In genomic region chr3:104359225-104360135, GRCm38 (mm10) we compare ENCODE assay signal across 10 mouse cellular contexts.
DNase-seq lines count a peak whose midpoint lies in the region; ATAC-seq lines count a peak whose summit lies in the region.
"Had no signal": no experiment of that assay in that cellular context is flagged by ENCODE, and none has a peak within 500 bp of the region (broad histone marks: within the 10 kb centered on the region; RNA-seq: fewer than 3 reads in every experiment).

No protein-coding gene starts in this region.

- no peak overlapping the region for H3K4me3 ChIP-seq in heart, embryonic 12.5 days
- no peak overlapping the region for H3K4me3 ChIP-seq in heart, embryonic 11.5 days (ENCODE audit: low read depth, low read length)
- H3K4me3 ChIP-seq in kidney, embryonic 16.5 days (ENCODE audit: low read length): no peak overlapping the region
- no peak overlapping the region for H3K4me3 ChIP-seq in midbrain, embryonic 10.5 days
- H3K4me3 ChIP-seq: erythroblast, embryonic 14.5 days had no signal

- H3K9ac ChIP-seq in heart, embryonic 12.5 days: no peak overlapping the region
- H3K9ac ChIP-seq in heart, embryonic 11.5 days (ENCODE audit: low read depth, low read length): no peak overlapping the region
- H3K9ac ChIP-seq in kidney, embryonic 16.5 days (replicated peaks; ENCODE audit: low read length): no peak overlapping the region

- no peaks in the 10 kb centered on the region for H3K27me3 ChIP-seq in heart, embryonic 12.5 days (replicated peaks)
- H3K27me3 ChIP-seq in heart, embryonic 11.5 days (ENCODE audit: control insufficient read depth, insufficient read depth, low read length): no peaks in the 10 kb centered on the region
- H3K27me3 ChIP-seq in kidney, embryonic 16.5 days (ENCODE audit: insufficient read depth, low read length): no peaks in the 10 kb centered on the region
- no peaks in the 10 kb centered on the region for H3K27me3 ChIP-seq in midbrain, embryonic 10.5 days (ENCODE audit: low read depth, poor library complexity, severe bottlenecking)

- peaks cover 40% of the 10 kb centered on the region for H3K4me1 ChIP-seq in heart, embryonic 12.5 days (replicated peaks)
- peaks cover 19% of the 10 kb centered on the region for H3K4me1 ChIP-seq in heart, embryonic 11.5 days (ENCODE audit: control insufficient read depth, insufficient read depth, low read length)
- peaks cover 10% of the 10 kb centered on the region; the same call in 1 of the 2 replicates for H3K4me1 ChIP-seq in kidney, embryonic 16.5 days (ENCODE audit: insufficient read depth, low read length)
- H3K4me1 ChIP-seq in midbrain, embryonic 10.5 days: no peaks in the 10 kb centered on the region

- no peak overlapping the region for H3K27ac ChIP-seq in heart, embryonic 12.5 days (ENCODE audit: poor library complexity, severe bottlenecking)
- H3K27ac ChIP-seq in heart, embryonic 11.5 days (ENCODE audit: low read depth, low read length): no peak overlapping the region
- 0 out of 2 replicates have a peak overlapping the region, but pooled peaks have one; percentile 16 for H3K27ac ChIP-seq in kidney, embryonic 16.5 days (ENCODE audit: low read length)
- H3K27ac ChIP-seq in midbrain, embryonic 10.5 days (replicated peaks): no peak overlapping the region

- no peaks in the 10 kb centered on the region for H3K36me3 ChIP-seq in heart, embryonic 12.5 days
- no peaks in the 10 kb centered on the region for H3K36me3 ChIP-seq in heart, embryonic 11.5 days (ENCODE audit: control insufficient read depth, insufficient read depth, low read length)
- H3K36me3 ChIP-seq in kidney, embryonic 16.5 days (ENCODE audit: insufficient read depth, low read length): no peaks in the 10 kb centered on the region
- H3K36me3 ChIP-seq in midbrain, embryonic 10.5 days: no peaks in the 10 kb centered on the region

- 48% methylated on average over 8 of the region's 8 CpGs for WGBS in heart, embryonic 12.5 days
- WGBS in heart, embryonic 11.5 days (ENCODE audit: insufficient replicate concordance): 48% methylated on average over 8 of the region's 8 CpGs
- 35% methylated on average over 8 of the region's 8 CpGs for WGBS in kidney, embryonic 16.5 days
- 74% methylated on average over 8 of the region's 8 CpGs for WGBS in midbrain, embryonic 10.5 days

- peak; percentile 47 for ATAC-seq in heart, embryonic 12.5 days (ENCODE audit: insufficient number of reproducible peaks, low FRiP score)
- no peak for ATAC-seq in heart, embryonic 11.5 days (replicated peaks; ENCODE audit: insufficient number of reproducible peaks, low FRiP score, low TSS enrichment)
- peak; percentile 78 for ATAC-seq in kidney, embryonic 16.5 days (ENCODE audit: low FRiP score, low TSS enrichment)
- ATAC-seq: activated CD4-positive, CD25-positive, alpha-beta regulatory T cell, adult 4 months had no signal

- no peaks in the 10 kb centered on the region for H3K9me3 ChIP-seq in heart, embryonic 12.5 days (replicated peaks)
- no peaks in the 10 kb centered on the region for H3K9me3 ChIP-seq in heart, embryonic 11.5 days (replicated peaks; ENCODE audit: control insufficient read depth, low read length)
- H3K9me3 ChIP-seq in kidney, embryonic 16.5 days (ENCODE audit: low read length): no peaks in the 10 kb centered on the region
- H3K9me3 ChIP-seq in midbrain, embryonic 10.5 days (replicated peaks): no peaks in the 10 kb centered on the region

- H3K4me2 ChIP-seq in heart, embryonic 12.5 days: no peak overlapping the region
- H3K4me2 ChIP-seq in heart, embryonic 11.5 days: no peak overlapping the region
- H3K4me2 ChIP-seq in kidney, embryonic 16.5 days (replicated peaks; ENCODE audit: low read depth, low read length): no peak overlapping the region

- DNase-seq in ZHBTc4 (ENCODE audit: low read depth, low spot score): peak; percentile 35
- peak; percentile 57 for DNase-seq in lung, postnatal 10 days
- no peak for DNase-seq in left cerebral cortex, adult 11 months (ENCODE audit: low spot score)
- DNase-seq in cerebellum, adult 11-12 months: no peak
- DNase-seq in midbrain, embryonic 10.5 days (ENCODE audit: low spot score): no peak

Comparison
In these comparisons a context has a peak if more than half of its experiments do, and no peak if none do; other contexts are left out.
1. DNase-seq: peak in ZHBTc4 (single experiment) and lung, postnatal 10 days (single experiment); none in left cerebral cortex, adult 11 months (single experiment), cerebellum, adult 11-12 months (single experiment) and midbrain, embryonic 10.5 days (single experiment).